Mouse (Mus musculus) heart, embryonic 10.5 days (tissue): Measurements from ENCODE around the gene Ttn. TPM values are rescaled to one million over a fixed set of nuclear protein-coding genes. Genes with fewer than 3 reads are reported as not detected.

Experiments used
- DNase-seq: peaks from one replicate; pipeline ENCODE4 v3.0.0-alpha.2; 2017; ENCODE audit warnings: low spot score
- H3K27ac ChIP-seq: fragments of 300-500 bp; sonication (generic); 2 replicates; pipeline ENCODE4 v1.5.1; 2016; ENCODE audit warnings: mild to moderate bottlenecking
- H3K27me3 ChIP-seq: fragments of 300-500 bp; sonication (generic); 2 replicates; pipeline ENCODE4 v1.6.1; 2016; ENCODE audit warnings: mild to moderate bottlenecking; ENCODE audit not compliant: poor library complexity, insufficient read depth, severe bottlenecking
- H3K36me3 ChIP-seq: fragments of 300-500 bp; sonication (generic); 2 replicates; pipeline ENCODE4 v1.6.1; 2016; ENCODE audit warnings: mild to moderate bottlenecking, moderate library complexity
- H3K4me1 ChIP-seq: fragments of 300-500 bp; sonication (generic); 2 replicates; pipeline ENCODE4 v1.6.1; 2016; ENCODE audit warnings: mild to moderate bottlenecking
- H3K4me3 ChIP-seq: fragments of 300-500 bp; sonication (generic); 2 replicates; pipeline ENCODE4 v1.5.1; 2016; ENCODE audit warnings: mild to moderate bottlenecking, moderate library complexity
- H3K9me3 ChIP-seq: fragments of 300-500 bp; sonication (generic); 2 replicates; pipeline ENCODE4 v1.6.1; 2016; ENCODE audit warnings: mild to moderate bottlenecking, moderate library complexity
- WGBS: fragments of 180-500 bp; shearing (Covaris S2); methylation state at CpG from one replicate; pipeline ENCODE4 v1.1.7; 2016; 5-methylcytosine and 5-hydroxymethylcytosine counted together
- polyA plus RNA-seq: library from polyadenylated mRNA; unstranded; fragments of >200 nt; fragmentation: Nextera tagmentation; extraction: Ambion mirVana; gene quantifications from 2 replicates; pipeline ENCODE4 v1.2.1, GENCODE M21; 2016

The Ttn gene
- polyA plus RNA-seq, 1 experiment from 2014 or later: 356 TPM

DNA sequence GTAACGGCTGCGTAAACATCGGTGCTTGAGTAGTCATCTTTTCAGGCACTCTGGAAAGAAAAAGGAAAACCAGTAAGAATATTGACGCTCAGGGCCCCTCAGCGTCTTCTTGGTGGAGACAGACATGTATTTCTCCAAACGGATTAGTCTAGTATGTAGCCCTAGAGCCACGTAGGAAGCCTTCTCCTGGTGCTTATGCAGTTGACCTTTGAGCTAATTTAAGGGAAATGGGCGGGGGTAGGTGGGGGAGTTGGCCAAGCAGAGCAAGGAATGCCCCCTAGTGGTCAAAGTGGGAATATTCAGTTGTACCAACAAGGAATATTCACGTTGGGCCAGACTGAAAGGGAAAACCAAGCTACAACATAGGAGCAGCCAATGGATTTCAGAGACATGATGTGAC lies 2.2 kb downstream of the Ttn start:
- peak overlapping the region; percentile 60 for H3K4me3 ChIP-seq
- no peaks in the 10 kb centered on the region for H3K9me3 ChIP-seq
- peak; percentile 84 for DNase-seq
- H3K36me3 ChIP-seq: peaks cover 35% of the 10 kb centered on the region
- no peaks in the 10 kb centered on the region for H3K27me3 ChIP-seq
- peaks cover 16% of the 10 kb centered on the region for H3K4me1 ChIP-seq
- H3K27ac ChIP-seq: peak overlapping the region; percentile 89
- WGBS: 42% methylated on average over 9 of the region's 9 CpGs

DNA sequence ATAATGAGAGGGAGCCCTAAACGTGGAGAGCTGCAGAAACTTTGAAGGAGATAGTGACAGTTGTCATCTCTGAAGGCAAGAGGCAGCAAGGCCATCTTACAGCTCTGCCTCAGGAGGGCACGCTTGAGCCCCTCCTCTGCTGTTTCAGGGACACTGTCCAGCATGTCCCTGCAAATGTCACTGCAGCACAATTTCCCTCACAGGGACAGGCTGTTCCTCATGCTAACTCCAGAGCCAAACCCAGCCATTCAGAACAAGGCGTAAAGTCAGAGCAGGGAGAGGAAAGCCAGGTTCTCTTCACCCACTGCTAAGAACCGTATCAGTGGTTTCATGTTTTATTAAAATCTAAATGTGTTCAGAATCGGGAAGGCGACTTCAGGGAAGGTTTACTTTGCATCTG lies 4.7 kb downstream of the Ttn start:
- Histone ChIP-seq H3K27me3 (no peaks in the 10 kb centered on the region), H3K4me1 (no peaks in the 10 kb centered on the region), H3K27ac (no peak overlapping the region), H3K9me3 (no peaks in the 10 kb centered on the region), H3K36me3 (peaks cover 56% of the 10 kb centered on the region), H3K4me3 (no peak overlapping the region)
- no peak for DNase-seq
- 76% methylated on average over 6 of the region's 6 CpGs for WGBS

DNA sequence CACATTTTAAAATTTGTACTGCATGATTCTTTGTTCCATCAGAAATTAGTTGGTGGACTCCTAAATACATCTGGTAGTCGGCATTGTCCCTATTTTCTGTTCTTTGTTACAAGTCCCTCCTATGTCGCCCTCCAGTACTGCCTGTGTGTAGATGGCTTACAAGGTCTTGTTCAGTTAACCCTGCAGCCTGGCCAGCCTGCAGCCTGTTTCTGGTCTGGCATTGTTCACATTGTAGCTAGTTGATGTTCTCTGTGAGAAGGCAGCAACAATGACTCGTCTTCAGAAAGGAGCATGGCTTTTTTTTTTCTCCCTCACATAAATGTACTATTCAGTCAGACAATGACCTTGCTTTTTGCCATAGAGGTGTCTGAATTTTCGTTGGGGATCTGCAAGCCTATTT lies 10.3 kb downstream of the Ttn start:
- Histone ChIP-seq H3K27ac (no peak overlapping the region), H3K9me3 (no peaks in the 10 kb centered on the region), H3K4me3 (no peak overlapping the region), H3K4me1 (peaks cover 7% of the 10 kb centered on the region), H3K27me3 (no peaks in the 10 kb centered on the region), H3K36me3 (peaks cover 84% of the 10 kb centered on the region)
- WGBS: 65% methylated on average over 4 of the region's 4 CpGs
- no peak for DNase-seq

GRCm38 (mm10) chr2:76971069-76971468 lies 11.3 kb downstream of the Ttn start:
- 69% methylated on average over 5 of the region's 5 CpGs for WGBS

GRCm38 (mm10) chr2:76970669-76971068 lies 11.7 kb downstream of the Ttn start:
- Histone ChIP-seq H3K4me3 (0 out of 2 replicates have a peak overlapping the region, but pooled peaks have one; percentile 13), H3K27me3 (no peaks in the 10 kb centered on the region), H3K27ac (no peak overlapping the region), H3K4me1 (peaks cover 7% of the 10 kb centered on the region), H3K36me3 (peaks cover 86% of the 10 kb centered on the region), H3K9me3 (no peaks in the 10 kb centered on the region)
- DNase-seq: no peak
- WGBS: 27% methylated on average over 4 of the region's 4 CpGs

More at GRCm38 (mm10) chr2:76971069-76971468, 11.3 kb downstream of the Ttn start:
- Histone ChIP-seq H3K4me1 (peaks cover 7% of the 10 kb centered on the region), H3K9me3 (no peaks in the 10 kb centered on the region), H3K36me3 (peaks cover 84% of the 10 kb centered on the region), H3K27me3 (no peaks in the 10 kb centered on the region), H3K27ac (no peak overlapping the region), H3K4me3 (no peak overlapping the region)
- no peak for DNase-seq

GRCm38 (mm10) chr2:76970204-76970603 lies 12.1 kb downstream of the Ttn start:
- DNase-seq: no peak
- Histone ChIP-seq H3K27me3 (no peaks in the 10 kb centered on the region), H3K36me3 (peaks cover 88% of the 10 kb centered on the region), H3K9me3 (no peaks in the 10 kb centered on the region), H3K4me1 (peaks cover 7% of the 10 kb centered on the region), H3K4me3 (0 out of 2 replicates have a peak overlapping the region, but pooled peaks have one; percentile 13), H3K27ac (0 out of 2 replicates have a peak overlapping the region, but pooled peaks have one; percentile 23)
- 36% methylated on average over 6 of the region's 6 CpGs for WGBS

- no peak overlapping the region for H3K4me3 ChIP-seq
- WGBS: 71% methylated on average over 21 of the region's 21 CpGs
- peak overlapping the region; percentile 23; the same call in 1 of the 2 replicates for H3K27ac ChIP-seq
- peaks cover 7% of the 10 kb centered on the region for H3K4me1 ChIP-seq
- DNase-seq: no peak
- H3K9me3 ChIP-seq: no peaks in the 10 kb centered on the region
- peaks cover 82% of the 10 kb centered on the region for H3K36me3 ChIP-seq
- H3K27me3 ChIP-seq: no peaks in the 10 kb centered on the region
These were observed 12.7 kb downstream of the Ttn start for GRCm38 (mm10) chr2:76969637-76970036.

DNA sequence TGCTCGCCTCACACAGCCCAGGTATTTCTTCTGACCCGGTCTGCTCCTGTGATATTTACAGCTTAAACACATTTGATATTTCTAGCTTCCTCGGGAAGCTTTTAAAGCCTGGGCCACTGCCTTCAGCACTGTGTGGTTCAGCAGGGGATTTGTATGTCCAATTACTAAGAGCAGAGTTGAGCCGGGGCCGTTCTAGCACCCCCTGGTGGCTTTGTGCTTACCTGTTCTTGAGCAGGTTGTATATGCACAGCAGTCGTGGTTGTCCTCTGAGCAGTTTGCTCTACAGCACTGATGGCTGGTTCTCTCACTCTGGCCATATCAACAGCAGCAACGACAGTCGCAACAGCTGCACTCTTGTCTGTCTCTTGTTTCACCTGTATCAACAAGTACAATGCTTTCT lies 13.4 kb downstream of the Ttn start:
- WGBS: 35% methylated on average over 8 of the region's 8 CpGs
- H3K36me3 ChIP-seq: peaks cover 83% of the 10 kb centered on the region

DNA sequence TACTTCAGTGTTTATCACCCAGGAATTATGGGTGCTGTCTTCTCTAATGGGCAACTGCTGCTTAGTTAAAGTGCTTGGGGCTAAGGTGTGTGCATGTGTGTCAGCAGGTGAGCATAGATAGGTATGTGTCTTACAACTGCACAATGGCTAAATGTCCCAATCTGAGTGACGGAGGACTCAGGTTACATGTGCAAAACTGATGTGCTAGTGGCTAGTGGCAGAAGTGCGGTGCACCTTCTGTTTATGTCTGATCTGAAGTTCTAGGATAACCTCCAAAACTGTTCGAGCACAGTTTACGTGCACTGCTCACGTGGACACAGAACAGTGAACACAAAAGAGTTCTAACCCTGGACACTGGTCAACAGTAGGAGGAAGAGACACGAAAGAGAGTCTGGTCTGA lies 15.8 kb downstream of the Ttn start:
- H3K9me3 ChIP-seq: no peaks in the 10 kb centered on the region
- no peak overlapping the region for H3K27ac ChIP-seq
- H3K27me3 ChIP-seq: no peaks in the 10 kb centered on the region
- H3K36me3 ChIP-seq: peaks cover 82% of the 10 kb centered on the region
- no peak for DNase-seq
- peaks cover 7% of the 10 kb centered on the region for H3K4me1 ChIP-seq
- H3K4me3 ChIP-seq: no peak overlapping the region
- 90% methylated on average over 6 of the region's 6 CpGs for WGBS

More for the DNA sequence above, 13.4 kb downstream of the Ttn start:
- Histone ChIP-seq H3K27me3 (no peaks in the 10 kb centered on the region), H3K4me3 (no peak overlapping the region), H3K27ac (no peak overlapping the region), H3K4me1 (peaks cover 7% of the 10 kb centered on the region), H3K9me3 (no peaks in the 10 kb centered on the region)
- DNase-seq: no peak

- no peak for DNase-seq
- peaks cover 4% of the 10 kb centered on the region for H3K4me1 ChIP-seq
- H3K27me3 ChIP-seq: no peaks in the 10 kb centered on the region
- H3K9me3 ChIP-seq: no peaks in the 10 kb centered on the region
- H3K4me3 ChIP-seq: no peak overlapping the region
- WGBS: 82% methylated on average over 2 of the region's 2 CpGs
- H3K27ac ChIP-seq: no peak overlapping the region
- peaks cover 81% of the 10 kb centered on the region for H3K36me3 ChIP-seq
These were observed 16.3 kb downstream of the Ttn start for GRCm38 (mm10) chr2:76966013-76966412.

GRCm38 (mm10) chr2:76965542-76965941 lies 16.8 kb downstream of the Ttn start:
- WGBS: 76% methylated on average over 7 of the region's 7 CpGs
- Histone ChIP-seq H3K9me3 (no peaks in the 10 kb centered on the region), H3K36me3 (peaks cover 80% of the 10 kb centered on the region)

GRCm38 (mm10) chr2:76962045-76962432 lies 20.3 kb downstream of the Ttn start:
- H3K4me3 ChIP-seq: no peak overlapping the region
- H3K4me1 ChIP-seq: no peaks in the 10 kb centered on the region
- no peak overlapping the region for H3K27ac ChIP-seq
- H3K9me3 ChIP-seq: no peaks in the 10 kb centered on the region
- WGBS: 86% methylated on average over 6 of the region's 6 CpGs
- no peak for DNase-seq
- peaks cover 46% of the 10 kb centered on the region for H3K36me3 ChIP-seq
- no peaks in the 10 kb centered on the region for H3K27me3 ChIP-seq

More at GRCm38 (mm10) chr2:76965542-76965941, 16.8 kb downstream of the Ttn start:
- H3K27ac ChIP-seq: no peak overlapping the region
- no peak overlapping the region for H3K4me3 ChIP-seq
- DNase-seq: no peak
- H3K4me1 ChIP-seq: peaks cover 4% of the 10 kb centered on the region
- no peaks in the 10 kb centered on the region for H3K27me3 ChIP-seq

DNA sequence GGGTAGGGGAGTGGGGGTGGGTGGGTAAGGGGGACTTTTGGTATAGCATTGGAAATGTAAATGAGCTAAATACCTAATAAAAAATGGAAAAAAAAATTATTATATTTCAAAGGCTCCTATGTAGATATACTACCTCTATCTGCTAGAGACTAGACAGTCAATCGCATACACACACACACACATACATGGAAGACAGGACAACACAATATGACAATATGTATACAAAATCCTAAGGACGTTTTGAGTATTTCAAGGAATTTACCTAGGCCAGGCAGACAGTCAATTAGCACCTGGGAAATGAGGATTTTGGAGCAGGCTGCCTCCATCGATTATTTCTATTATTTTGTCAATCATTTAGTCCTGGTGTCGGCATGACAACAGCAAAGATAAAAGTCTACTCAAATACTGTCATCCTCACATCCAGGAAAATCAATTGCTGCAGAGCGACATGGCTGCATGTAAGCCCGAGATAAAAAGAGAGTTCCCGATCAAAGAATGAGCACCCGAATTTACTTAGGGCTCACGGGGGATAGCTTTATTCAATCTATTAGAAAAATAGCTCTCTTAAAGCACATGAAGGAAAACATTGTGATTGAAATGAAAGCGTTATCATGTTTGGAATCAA lies 20.8 kb downstream of the Ttn start:
- 85% methylated on average over 10 of the region's 10 CpGs for WGBS
- Histone ChIP-seq H3K27me3 (no peaks in the 10 kb centered on the region), H3K9me3 (no peaks in the 10 kb centered on the region), H3K4me1 (no peaks in the 10 kb centered on the region), H3K27ac (no peak overlapping the region), H3K36me3 (peaks cover 41% of the 10 kb centered on the region), H3K4me3 (no peak overlapping the region)
- no peak for DNase-seq

GRCm38 (mm10) chr2:76949774-76950173 lies 32.6 kb downstream of the Ttn start:
- Histone ChIP-seq H3K27me3 (no peaks in the 10 kb centered on the region), H3K9me3 (no peaks in the 10 kb centered on the region), H3K4me3 (no peak overlapping the region), H3K27ac (no peak overlapping the region), H3K36me3 (peaks cover 98% of the 10 kb centered on the region), H3K4me1 (no peaks in the 10 kb centered on the region)
- 83% methylated on average over 7 of the region's 7 CpGs for WGBS
- no peak for DNase-seq
